ENCODE assay signal across 8 mouse cellular contexts in genomic region chr3:96413581-96414125, GRCm38 (mm10). TPM values are rescaled to one million over a fixed set of nuclear protein-coding genes. Genes with fewer than 3 reads are reported as not detected.
DNase-seq lines count a peak whose midpoint lies in the region; ATAC-seq and TF ChIP-seq lines count a peak whose summit lies in the region.
"Had no signal": no experiment of that assay in that cellular context is flagged by ENCODE, and none has a peak within 500 bp of the region (broad histone marks: within the 10 kb centered on the region; RNA-seq: fewer than 3 reads in every experiment).

No protein-coding gene starts in this region.

- no peak overlapping the region for H3K27ac ChIP-seq in forebrain, embryonic 11.5 days (ENCODE audit: low read depth, low read length)
- H3K27ac ChIP-seq in limb, embryonic 14.5 days (replicated peaks; ENCODE audit: low read depth, low read length) = no peak overlapping the region
- no peak overlapping the region for H3K27ac ChIP-seq in stomach, postnatal 0 days (replicated peaks)

- peak; percentile 16 for DNase-seq in thymus, postnatal 0 days (ENCODE audit: low spot score)
- no peak for DNase-seq in thymus, postnatal 36 days
- no peak for DNase-seq in forebrain, embryonic 11.5 days (ENCODE audit: low spot score)
- no peak for DNase-seq in limb, embryonic 14.5 days (ENCODE audit: low spot score)
- no peak for DNase-seq in stomach, postnatal 0 days (ENCODE audit: low spot score)
- no peak for DNase-seq in cerebellum, postnatal 10 days
- DNase-seq in spleen, adult 12 weeks (ENCODE audit: low spot score) = no peak
- DNase-seq: kidney, adult 2 months had no signal

- peaks cover 13% of the 10 kb centered on the region for H3K27me3 ChIP-seq in forebrain, embryonic 11.5 days (ENCODE audit: control insufficient read depth, insufficient read depth, low read length)
- peaks cover 16% of the 10 kb centered on the region for H3K27me3 ChIP-seq in limb, embryonic 14.5 days (ENCODE audit: control insufficient read depth, insufficient read depth, low read length)
- H3K27me3 ChIP-seq in stomach, postnatal 0 days (ENCODE audit: control insufficient read depth, insufficient read depth, low read length) = 0 out of 2 replicates have a peak, but pooled peaks cover 4% of the 10 kb centered on the region

- 38% methylated on average over 9 of the region's 9 CpGs for WGBS in forebrain, embryonic 11.5 days
- WGBS in limb, embryonic 14.5 days = 59% methylated on average over 9 of the region's 9 CpGs
- 76% methylated on average over 9 of the region's 9 CpGs for WGBS in stomach, postnatal 0 days

- peaks cover 5% of the 10 kb centered on the region; the same call in 1 of the 2 replicates for H3K4me1 ChIP-seq in forebrain, embryonic 11.5 days (replicated peaks; ENCODE audit: control insufficient read depth, insufficient read depth, low read length)
- no peaks in the 10 kb centered on the region for H3K4me1 ChIP-seq in limb, embryonic 14.5 days (ENCODE audit: control insufficient read depth, insufficient read depth, low read length)
- H3K4me1 ChIP-seq in stomach, postnatal 0 days (replicated peaks; ENCODE audit: control insufficient read depth, insufficient read depth) = no peaks in the 10 kb centered on the region

- no peak for ATAC-seq in forebrain, embryonic 11.5 days (replicated peaks; ENCODE audit: low FRiP score)
- ATAC-seq in limb, embryonic 14.5 days (ENCODE audit: low FRiP score, low read depth) = no peak
- no peak for ATAC-seq in stomach, postnatal 0 days (ENCODE audit: low FRiP score, low TSS enrichment)

- TF ChIP-seq POLR2A in limb, embryonic 14.5 days (IDR thresholded peaks at IDR 0.05; ENCODE audit: borderline replicate concordance, extremely low read depth, insufficient read depth, insufficient read length) = no peak

- peak overlapping the region; percentile 85 for H3K4me2 ChIP-seq in forebrain, embryonic 11.5 days (ENCODE audit: low read depth, low read length, severe bottlenecking)
- H3K4me2 ChIP-seq in limb, embryonic 14.5 days (replicated peaks; ENCODE audit: low read depth, low read length, severe bottlenecking) = peak overlapping the region; percentile 54
- H3K4me2 ChIP-seq in stomach, postnatal 0 days (replicated peaks; ENCODE audit: low read depth) = peak overlapping the region; percentile 91

- H3K36me3 ChIP-seq in forebrain, embryonic 11.5 days (ENCODE audit: control insufficient read depth, insufficient read depth, low read length) = no peaks in the 10 kb centered on the region
- 0 out of 2 replicates have a peak, but pooled peaks cover 4% of the 10 kb centered on the region for H3K36me3 ChIP-seq in limb, embryonic 14.5 days (ENCODE audit: control insufficient read depth, insufficient read depth, low read length)
- no peaks in the 10 kb centered on the region for H3K36me3 ChIP-seq in stomach, postnatal 0 days (ENCODE audit: control insufficient read depth, insufficient read depth, low read length)

- no peaks in the 10 kb centered on the region for H3K9me3 ChIP-seq in forebrain, embryonic 11.5 days (ENCODE audit: control insufficient read depth, low read length)
- no peaks in the 10 kb centered on the region for H3K9me3 ChIP-seq in limb, embryonic 14.5 days (ENCODE audit: control insufficient read depth, low read length)
- H3K9me3 ChIP-seq in stomach, postnatal 0 days (ENCODE audit: control insufficient read depth, low read length) = no peaks in the 10 kb centered on the region

- TF ChIP-seq EP300 in stomach, postnatal 0 days (optimal IDR thresholded peaks at IDR 0.05) = no peak

- no peak for TF ChIP-seq CTCF in stomach, postnatal 0 days (IDR thresholded peaks at IDR 0.05; ENCODE audit: low read depth)

- H3K9ac ChIP-seq in forebrain, embryonic 11.5 days (ENCODE audit: low read length) = peak overlapping the region; percentile 97; the same call in 1 of the 2 replicates
- H3K9ac ChIP-seq in limb, embryonic 14.5 days (ENCODE audit: low read depth, low read length, severe bottlenecking) = peak overlapping the region; percentile 85
- H3K9ac ChIP-seq in stomach, postnatal 0 days (ENCODE audit: low read length) = no peak overlapping the region

- H3K4me3 ChIP-seq in forebrain, embryonic 11.5 days (ENCODE audit: low read depth, low read length) = peak overlapping the region; percentile 63
- peak overlapping the region; percentile 59 for H3K4me3 ChIP-seq in limb, embryonic 14.5 days (replicated peaks; ENCODE audit: low read length)
- H3K4me3 ChIP-seq in stomach, postnatal 0 days (ENCODE audit: low read depth, low read length) = peak overlapping the region; percentile 62

RNA-seq across cellular contexts. Expression of gene BC107364, which starts 38.5 kb away (rescaled TPM):
- 0.46 and 0.55 TPM in 2 replicates for polyA plus RNA-seq in thymus, postnatal 0 days (2015; fragmentation: Nextera tagmentation; extraction: Ambion mirVana)
- not detected in 2 replicates for polyA plus RNA-seq in forebrain, embryonic 11.5 days (2014; fragmentation: Nextera tagmentation; extraction: Ambion mirVana)
- polyA plus RNA-seq in limb, embryonic 14.5 days (2012; rRNA removed) = 0.10 TPM in 1 of 2 replicates, not detected in the other
- 0.40 TPM in 1 of 2 replicates, not detected in the other for polyA plus RNA-seq in limb, embryonic 14.5 days (2014; fragmentation: Nextera tagmentation; extraction: Ambion mirVana)
- polyA plus RNA-seq in stomach, postnatal 0 days (2015; fragmentation: Nextera tagmentation; extraction: Ambion mirVana) = 0.18 and 0.36 TPM in 2 replicates
